Mouse (Mus musculus): Measurements from ENCODE around the gene Gramd4. TPM values are rescaled to one million over a fixed set of nuclear protein-coding genes. Genes with fewer than 3 reads are reported as not detected.

Gene Gramd4
- polyA plus RNA-seq, 1 experiment from 2014 or later, result 14.3 TPM

DNA sequence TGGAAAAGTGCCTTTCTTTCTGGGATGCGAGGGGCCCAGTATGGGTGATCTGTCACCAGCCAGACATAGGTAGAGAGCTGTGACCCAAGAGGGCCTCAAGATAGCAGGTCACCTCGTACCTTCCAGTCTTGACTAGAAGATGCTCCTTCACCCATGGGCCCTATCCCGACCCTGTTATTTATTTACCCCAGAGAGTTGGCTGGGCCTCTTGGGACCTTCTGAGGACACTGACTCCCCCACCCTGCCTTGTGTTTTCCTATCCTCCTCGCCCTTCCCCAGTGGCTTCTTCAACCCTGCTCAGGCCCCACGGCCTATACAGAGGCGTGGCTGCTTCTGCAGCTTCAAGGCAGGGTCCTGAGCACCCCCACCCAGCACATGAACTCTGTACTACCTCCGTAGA is 61.7 kb downstream of the Gramd4 start:
- H3K27ac ChIP-seq (replicated peaks), result no peak overlapping the region
- no peaks in the 10 kb centered on the region for H3K9me3 ChIP-seq (replicated peaks)
- no peaks in the 10 kb centered on the region for H3K27me3 ChIP-seq (ENCODE audit: low read depth, poor library complexity, severe bottlenecking)
- WGBS, result 91% methylated on average over 7 of the region's 7 CpGs
- H3K4me1 ChIP-seq, result peaks cover 24% of the 10 kb centered on the region
- H3K36me3 ChIP-seq, result peaks cover 58% of the 10 kb centered on the region
- no peak for DNase-seq (ENCODE audit: low spot score)
- no peak overlapping the region for H3K4me3 ChIP-seq

DNA sequence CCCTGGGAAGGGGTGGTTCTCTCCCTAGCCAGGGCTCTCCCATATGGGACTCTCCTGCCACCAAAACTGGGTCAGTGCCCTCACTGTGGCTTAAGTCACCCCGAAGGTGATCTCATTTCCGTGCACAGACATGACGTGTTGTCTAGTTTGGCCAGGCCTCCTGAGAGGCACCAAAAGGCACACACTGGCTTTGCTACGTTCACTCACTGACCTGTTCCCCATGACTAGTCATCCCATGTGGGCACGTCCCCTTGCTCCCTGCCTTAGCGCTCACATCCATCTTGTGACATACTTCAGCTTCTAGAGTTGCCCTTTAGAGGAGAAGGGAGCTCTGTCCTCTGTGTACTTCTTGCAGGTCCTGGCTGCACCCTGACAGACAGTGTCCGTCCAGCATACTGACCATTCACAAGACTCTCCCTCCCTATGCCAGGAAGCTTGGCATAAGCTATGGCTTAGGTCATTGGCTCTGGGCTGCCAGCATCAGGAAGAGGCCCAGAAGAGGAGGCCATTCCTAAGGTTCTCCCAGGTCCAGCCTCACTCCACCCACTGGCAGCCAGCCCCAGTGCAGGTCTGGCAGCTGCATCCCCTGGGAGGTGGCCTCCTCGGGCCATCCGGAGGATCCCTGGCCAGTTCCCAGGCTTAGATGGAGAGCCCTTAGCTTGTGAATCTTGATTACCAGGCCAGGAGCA is 64.9 kb downstream of the Gramd4 start:
- Histone ChIP-seq H3K4me3 (no peak overlapping the region), H3K4me1 (peaks cover 26% of the 10 kb centered on the region), H3K9me3 (replicated peaks) (no peaks in the 10 kb centered on the region), H3K36me3 (peaks cover 73% of the 10 kb centered on the region), H3K27ac (replicated peaks) (0 out of 2 replicates have a peak overlapping the region, but pooled peaks have one; percentile 6), H3K27me3 (ENCODE audit: low read depth, poor library complexity, severe bottlenecking) (no peaks in the 10 kb centered on the region)
- WGBS, result 93% methylated on average over 9 of the region's 9 CpGs
- DNase-seq (ENCODE audit: low spot score), result no peak

DNA sequence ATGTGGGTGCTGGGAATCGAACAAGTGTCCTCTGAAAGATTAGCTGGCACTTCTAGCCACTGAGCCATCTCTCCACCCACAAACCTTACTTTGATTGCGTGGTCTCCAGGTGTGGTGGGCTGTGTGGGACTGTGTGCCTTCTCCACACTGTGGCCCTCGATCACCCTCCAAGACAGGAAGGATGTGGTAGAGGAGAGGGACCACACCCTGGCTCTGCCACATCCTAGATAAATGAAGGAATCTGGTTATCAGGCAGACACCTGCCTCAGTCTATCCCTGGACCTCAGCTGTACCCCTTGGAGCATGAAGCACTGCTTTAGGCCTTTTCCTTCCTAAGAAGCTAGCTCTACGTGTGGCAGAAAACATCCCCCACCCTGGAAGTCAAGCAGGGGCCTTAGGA is 65.9 kb downstream of the Gramd4 start:
- no peak overlapping the region for H3K4me3 ChIP-seq
- peaks cover 18% of the 10 kb centered on the region for H3K4me1 ChIP-seq
- WGBS, result 91% methylated on average over 4 of the region's 4 CpGs
- peaks cover 79% of the 10 kb centered on the region for H3K36me3 ChIP-seq
- no peaks in the 10 kb centered on the region for H3K9me3 ChIP-seq (replicated peaks)
- no peak overlapping the region for H3K27ac ChIP-seq (replicated peaks)
- no peak for DNase-seq (ENCODE audit: low spot score)
- no peaks in the 10 kb centered on the region for H3K27me3 ChIP-seq (ENCODE audit: low read depth, poor library complexity, severe bottlenecking)

- WGBS, result 39% methylated on average over 1 of the region's 1 CpGs
- H3K9me3 ChIP-seq (replicated peaks), result no peaks in the 10 kb centered on the region
- no peak overlapping the region for H3K27ac ChIP-seq (replicated peaks)
- H3K4me1 ChIP-seq, result peaks cover 18% of the 10 kb centered on the region
- H3K36me3 ChIP-seq, result peaks cover 81% of the 10 kb centered on the region
- H3K4me3 ChIP-seq, result no peak overlapping the region
- no peaks in the 10 kb centered on the region for H3K27me3 ChIP-seq (ENCODE audit: low read depth, poor library complexity, severe bottlenecking)
- peak; percentile 55 for DNase-seq (ENCODE audit: low spot score)
Observed at GRCm38 (mm10) chr15:86124359-86124758, 66.9 kb downstream of the Gramd4 start.

DNA sequence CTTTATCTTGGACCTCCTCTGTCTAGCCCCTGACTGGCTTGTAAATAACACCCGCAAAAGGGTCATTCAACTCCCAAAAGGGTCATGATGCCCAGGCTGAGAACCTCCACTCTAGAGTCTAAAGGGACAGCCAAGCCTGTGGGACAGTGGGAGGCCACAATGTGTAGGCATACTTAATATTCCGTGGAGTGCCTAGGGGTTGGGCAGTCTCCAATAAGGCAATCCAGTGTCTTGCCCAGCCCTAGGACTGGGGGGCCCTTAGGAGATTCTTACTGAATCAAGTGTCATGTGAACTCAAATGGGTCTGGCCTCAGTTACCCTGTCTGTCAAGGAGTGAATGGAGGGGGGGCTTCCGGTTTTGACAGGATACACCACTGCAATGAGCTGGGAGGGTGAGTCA is 71.5 kb downstream of the Gramd4 start:
- WGBS, result 97% methylated on average over 3 of the region's 3 CpGs
- Histone ChIP-seq H3K27ac (replicated peaks) (no peak overlapping the region), H3K36me3 (peaks cover 81% of the 10 kb centered on the region), H3K27me3 (ENCODE audit: low read depth, poor library complexity, severe bottlenecking) (no peaks in the 10 kb centered on the region), H3K4me1 (peaks cover 18% of the 10 kb centered on the region), H3K9me3 (replicated peaks) (no peaks in the 10 kb centered on the region), H3K4me3 (no peak overlapping the region)
- DNase-seq (ENCODE audit: low spot score), result no peak

DNA sequence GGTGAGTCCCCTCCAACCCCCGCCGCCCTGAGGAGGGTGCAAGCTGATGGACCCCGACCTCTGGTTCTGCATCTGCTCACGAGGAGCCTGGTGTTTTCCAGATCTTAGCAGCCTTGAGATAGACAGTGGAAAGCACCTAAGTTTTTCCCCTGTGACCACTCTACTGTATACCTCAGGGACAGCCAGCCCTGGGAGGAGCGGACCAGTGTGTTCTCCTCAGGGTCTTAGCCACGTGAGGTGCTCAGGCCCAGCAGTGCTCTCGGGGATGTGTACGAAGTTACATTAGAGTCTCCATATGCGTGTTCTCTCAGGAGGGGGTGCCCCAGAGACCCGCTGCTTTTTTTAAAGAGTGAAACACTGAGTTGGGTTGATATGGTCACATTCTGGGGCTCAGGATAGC is 73.2 kb downstream of the Gramd4 start:
- WGBS, result 94% methylated on average over 10 of the region's 10 CpGs
- no peak overlapping the region for H3K27ac ChIP-seq (replicated peaks)
- DNase-seq (ENCODE audit: low spot score), result no peak
- H3K27me3 ChIP-seq (ENCODE audit: low read depth, poor library complexity, severe bottlenecking), result no peaks in the 10 kb centered on the region
- peaks cover 84% of the 10 kb centered on the region for H3K36me3 ChIP-seq
- H3K9me3 ChIP-seq (replicated peaks), result no peaks in the 10 kb centered on the region
- no peak overlapping the region for H3K4me3 ChIP-seq
- peaks cover 12% of the 10 kb centered on the region for H3K4me1 ChIP-seq

- WGBS, result 48% methylated on average over 18 of the region's 18 CpGs
- no peaks in the 10 kb centered on the region for H3K9me3 ChIP-seq (replicated peaks)
- H3K27me3 ChIP-seq (ENCODE audit: low read depth, poor library complexity, severe bottlenecking), result no peaks in the 10 kb centered on the region
- peaks cover 61% of the 10 kb centered on the region for H3K36me3 ChIP-seq
- peak; percentile 83 for DNase-seq (ENCODE audit: low spot score)
- H3K4me1 ChIP-seq, result no peaks in the 10 kb centered on the region
- H3K4me3 ChIP-seq, result no peak overlapping the region
- no peak overlapping the region for H3K27ac ChIP-seq (replicated peaks)
Observed at GRCm38 (mm10) chr15:86134941-86135783, 77.7 kb downstream of the Gramd4 start.

GRCm38 (mm10) chr15:86137638-86138037 is 80.1 kb downstream of the Gramd4 start:
- H3K36me3 ChIP-seq, result peaks cover 56% of the 10 kb centered on the region

DNA sequence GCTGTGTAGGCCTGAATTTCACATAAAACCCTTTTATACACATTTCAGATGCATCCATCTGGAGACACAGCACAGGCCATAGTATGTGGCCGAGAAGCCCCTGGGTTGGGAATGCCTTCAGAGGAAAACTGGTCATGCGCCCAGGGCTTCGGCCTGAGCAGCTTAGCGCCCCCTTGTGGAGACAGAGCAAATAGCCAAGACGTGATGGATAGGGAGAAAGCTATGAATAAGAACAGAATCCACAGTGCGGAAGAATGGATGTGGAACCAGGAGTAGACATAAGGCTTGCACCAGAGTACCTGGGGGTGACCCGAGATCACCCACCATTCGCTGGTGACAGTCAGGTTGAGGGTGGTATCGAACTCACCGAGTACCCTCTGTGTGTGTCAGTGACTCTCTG is 82.8 kb downstream of the Gramd4 start:
- WGBS, result 36% methylated on average over 10 of the region's 10 CpGs
- H3K4me3 ChIP-seq, result no peak overlapping the region
- no peaks in the 10 kb centered on the region for H3K27me3 ChIP-seq (ENCODE audit: low read depth, poor library complexity, severe bottlenecking)
- H3K4me1 ChIP-seq, result no peaks in the 10 kb centered on the region
- H3K9me3 ChIP-seq (replicated peaks), result no peaks in the 10 kb centered on the region
- DNase-seq (ENCODE audit: low spot score), result peak; percentile 76
- peak overlapping the region; percentile 50; the same call in 1 of the 2 replicates for H3K27ac ChIP-seq (replicated peaks)
- peaks cover 51% of the 10 kb centered on the region for H3K36me3 ChIP-seq

More at GRCm38 (mm10) chr15:86137638-86138037, 80.1 kb downstream of the Gramd4 start:
- WGBS, result 65% methylated on average over 4 of the region's 4 CpGs
- no peaks in the 10 kb centered on the region for H3K9me3 ChIP-seq (replicated peaks)
- H3K4me1 ChIP-seq, result no peaks in the 10 kb centered on the region
- DNase-seq (ENCODE audit: low spot score), result no peak
- H3K4me3 ChIP-seq, result no peak overlapping the region
- no peaks in the 10 kb centered on the region for H3K27me3 ChIP-seq (ENCODE audit: low read depth, poor library complexity, severe bottlenecking)
- no peak overlapping the region for H3K27ac ChIP-seq (replicated peaks)

DNA sequence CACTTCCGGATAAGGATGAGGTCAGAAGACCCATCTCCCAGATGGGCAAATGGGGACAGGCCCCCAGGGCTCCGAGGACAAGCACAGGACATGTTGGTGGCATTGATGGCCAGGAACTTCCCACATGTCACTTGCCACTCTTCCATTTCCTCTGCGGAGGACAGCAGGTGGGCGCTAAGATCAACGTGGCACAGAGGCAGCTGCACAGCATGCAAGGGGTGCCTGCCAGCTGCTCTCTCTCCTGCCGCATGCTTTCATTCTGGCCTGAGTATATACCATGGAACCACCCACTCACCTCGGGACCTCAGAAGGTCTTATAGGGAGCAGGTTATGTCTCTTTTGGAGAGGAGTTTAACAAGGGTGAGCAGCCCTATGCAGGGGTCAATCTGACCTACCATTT is 87.1 kb downstream of the Gramd4 start:
- WGBS, result 88% methylated on average over 7 of the region's 7 CpGs
- peaks cover 67% of the 10 kb centered on the region for H3K36me3 ChIP-seq
- H3K27me3 ChIP-seq (ENCODE audit: low read depth, poor library complexity, severe bottlenecking), result no peaks in the 10 kb centered on the region
- no peak overlapping the region for H3K4me3 ChIP-seq
- H3K4me1 ChIP-seq, result no peaks in the 10 kb centered on the region
- no peaks in the 10 kb centered on the region for H3K9me3 ChIP-seq (replicated peaks)
- DNase-seq (ENCODE audit: low spot score), result no peak
- H3K27ac ChIP-seq (replicated peaks), result no peak overlapping the region

DNA sequence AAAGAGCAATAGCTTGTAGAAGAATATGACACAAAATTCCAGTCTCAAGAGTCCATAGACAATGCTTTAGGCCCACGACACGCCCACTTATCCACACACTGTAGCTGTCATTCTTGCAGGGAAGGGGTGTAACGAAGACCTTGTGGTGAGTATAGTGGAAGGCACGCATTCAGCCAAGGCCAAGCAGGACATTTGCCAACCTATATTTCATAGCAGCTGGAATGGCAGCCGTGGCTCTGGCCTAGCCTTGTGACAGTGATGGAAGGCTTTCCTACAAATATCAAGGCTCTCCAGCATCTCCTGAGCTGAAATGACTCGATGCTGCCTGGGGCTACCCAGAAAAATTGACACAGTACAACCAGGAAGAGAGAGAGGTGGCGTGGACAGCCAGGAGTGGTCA is 87.6 kb downstream of the Gramd4 start:
- Histone ChIP-seq H3K9me3 (replicated peaks) (no peaks in the 10 kb centered on the region), H3K4me1 (no peaks in the 10 kb centered on the region), H3K27me3 (ENCODE audit: low read depth, poor library complexity, severe bottlenecking) (no peaks in the 10 kb centered on the region), H3K36me3 (peaks cover 67% of the 10 kb centered on the region), H3K27ac (replicated peaks) (no peak overlapping the region), H3K4me3 (no peak overlapping the region)
- no peak for DNase-seq (ENCODE audit: low spot score)
- 94% methylated on average over 7 of the region's 7 CpGs for WGBS

GRCm38 (mm10) chr15:86146922-86147321 is 89.4 kb downstream of the Gramd4 start:
- H3K27ac ChIP-seq (replicated peaks), result no peak overlapping the region
- no peak overlapping the region for H3K4me3 ChIP-seq
- H3K27me3 ChIP-seq (ENCODE audit: low read depth, poor library complexity, severe bottlenecking), result no peaks in the 10 kb centered on the region
- no peak for DNase-seq (ENCODE audit: low spot score)
- H3K36me3 ChIP-seq, result peaks cover 65% of the 10 kb centered on the region
- H3K9me3 ChIP-seq (replicated peaks), result no peaks in the 10 kb centered on the region
- H3K4me1 ChIP-seq, result no peaks in the 10 kb centered on the region
- WGBS, result 88% methylated on average over 8 of the region's 8 CpGs

GRCm38 (mm10) chr15:86150593-86150992 is 93.1 kb downstream of the Gramd4 start:
- no peaks in the 10 kb centered on the region for H3K9me3 ChIP-seq (replicated peaks)
- no peak for DNase-seq (ENCODE audit: low spot score)
- no peak overlapping the region for H3K4me3 ChIP-seq
- H3K27ac ChIP-seq (replicated peaks), result no peak overlapping the region
- peaks cover 71% of the 10 kb centered on the region for H3K36me3 ChIP-seq
- H3K4me1 ChIP-seq, result no peaks in the 10 kb centered on the region
- no peaks in the 10 kb centered on the region for H3K27me3 ChIP-seq (ENCODE audit: low read depth, poor library complexity, severe bottlenecking)
- WGBS, result 71% methylated on average over 4 of the region's 4 CpGs

All from midbrain, embryonic 10.5 days (tissue).